Mouse (Mus musculus): Measurements from ENCODE around the gene Casc3.

GRCm38 (mm10) chr11:98795015-98795713, 9.5 kb upstream of the Casc3 start, which contains the start of gene Msl1:
- TF ChIP-seq CTCF (IDR thresholded peaks at IDR 0.05) (no peak; the same call in 1 of the 2 replicates), EP300 (IDR thresholded peaks at IDR 0.05) (no peak)

Measured in lung, postnatal 0 days (tissue).